Mouse (Mus musculus) cerebellum, adult 2 months (tissue): ENCODE results near the gene D630045J12Rik.

Experiments used
- CTCF ChIP-seq: fragments of 200-500 bp; IDR thresholded peaks from 2 replicates; pipeline ENCODE4 v1.5.1; 2011; ENCODE audit warnings: low read depth, mild to moderate bottlenecking, control low read depth, low read length, moderate library complexity, borderline replicate concordance; ENCODE audit not compliant: insufficient read depth
- POLR2A ChIP-seq: fragments of 200-500 bp; IDR thresholded peaks from 2 replicates; pipeline ENCODE4 v1.6.1; 2011; ENCODE audit warnings: low read length, control low read depth, borderline replicate concordance; ENCODE audit not compliant: insufficient read depth

DNA sequence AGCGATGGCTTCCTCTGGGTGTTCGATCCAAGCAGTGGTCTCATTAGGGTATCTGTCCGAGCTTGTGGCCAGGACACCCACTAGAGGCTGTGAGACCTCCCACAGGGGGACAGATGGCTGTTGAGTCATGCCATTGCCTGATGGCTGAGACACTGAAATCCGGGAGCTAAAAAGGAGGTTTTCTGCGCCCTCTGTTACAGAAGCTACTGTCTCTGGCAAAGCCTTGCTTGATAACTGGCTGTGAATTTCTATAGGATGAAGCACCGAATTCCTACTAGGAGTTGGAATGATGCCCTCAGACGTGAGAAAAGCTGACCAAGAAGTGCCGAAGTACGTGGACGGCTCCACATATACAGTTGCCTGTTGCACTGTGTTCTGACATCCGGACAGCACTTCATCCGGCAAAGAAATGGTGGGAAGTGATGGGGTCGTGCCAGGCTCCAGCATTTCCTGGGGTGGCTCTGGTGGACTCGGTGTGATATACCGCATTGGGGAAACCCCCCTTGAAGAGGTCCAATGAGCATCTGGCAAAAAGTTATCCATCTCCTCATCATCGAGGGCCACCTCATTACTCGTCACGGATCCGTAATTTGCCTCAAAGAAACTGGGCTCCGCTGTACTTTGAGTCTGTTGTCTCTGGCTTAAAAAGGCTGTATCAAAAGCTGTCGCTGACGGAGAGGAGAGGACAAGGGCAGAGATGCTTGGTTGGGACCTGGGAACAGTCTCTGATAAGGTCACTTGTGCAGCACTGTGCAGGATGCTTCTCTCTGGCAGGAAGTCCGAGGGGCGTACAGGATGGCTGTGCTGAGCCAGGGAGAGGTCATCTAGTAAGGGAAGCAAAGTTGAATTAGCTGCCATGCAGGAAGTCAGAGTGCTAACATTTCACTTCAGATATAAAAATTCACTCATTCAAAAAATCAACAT, 57.3 kb downstream of the D630045J12Rik start:
- no peak for TF ChIP-seq CTCF
- TF ChIP-seq POLR2A = no peak
